Mouse (Mus musculus) limb, embryonic 14.5 days (tissue): ENCODE results near the gene Sec61b. TPM values are rescaled to one million over a fixed set of nuclear protein-coding genes. Genes with fewer than 3 reads are reported as not detected.

Experiments used
- ATAC-seq: fragments of 200-750 bp; cut with Nextera tagmentation; 2 replicates; pipeline ENCODE4 v1.8.0; 2017; ENCODE audit warnings: low read depth, moderate number of reproducible peaks, moderate TSS enrichment; ENCODE audit not compliant: low FRiP score
- DNase-seq: peaks from one replicate; pipeline ENCODE4 v3.0.0-alpha.2; 2015; ENCODE audit warnings: low spot score
- H3K27ac ChIP-seq: fragments of 300-500 bp; sonication (generic); replicated peaks from 2 replicates; pipeline ENCODE4 v1.5.1; 2014; ENCODE audit warnings: low read depth, mild to moderate bottlenecking, low read length, moderate library complexity, mixed read lengths
- H3K27me3 ChIP-seq: fragments of 300-500 bp; sonication (generic); 2 replicates; pipeline ENCODE4 v1.6.1; 2014; ENCODE audit warnings: low read length, mixed read lengths; ENCODE audit not compliant: control insufficient read depth, insufficient read depth
- H3K36me3 ChIP-seq: fragments of 300-500 bp; sonication (generic); 2 replicates; pipeline ENCODE4 v1.6.1; 2014; ENCODE audit warnings: mild to moderate bottlenecking, low read length, moderate library complexity, mixed read lengths; ENCODE audit not compliant: control insufficient read depth, insufficient read depth
- H3K4me1 ChIP-seq: fragments of 300-500 bp; sonication (generic); 2 replicates; pipeline ENCODE4 v1.6.1; 2014; ENCODE audit warnings: antibody characterized with exemption, low read length, mixed read lengths; ENCODE audit not compliant: control insufficient read depth, insufficient read depth
- H3K4me2 ChIP-seq: fragments of 300-500 bp; sonication (generic); replicated peaks from 2 replicates; pipeline ENCODE4 v1.6.1; 2014; ENCODE audit warnings: low read depth, mild to moderate bottlenecking, low read length, moderate library complexity; ENCODE audit not compliant: severe bottlenecking
- H3K4me3 ChIP-seq: fragments of 300-500 bp; sonication (generic); replicated peaks from 2 replicates; pipeline ENCODE4 v1.5.1; 2014; ENCODE audit warnings: low read length
- H3K9ac ChIP-seq: fragments of 300-500 bp; sonication (generic); 2 replicates; pipeline ENCODE4 v1.6.1; 2014; ENCODE audit warnings: mild to moderate bottlenecking, low read depth, low read length, moderate library complexity; ENCODE audit not compliant: severe bottlenecking
- H3K9me3 ChIP-seq: fragments of 300-500 bp; sonication (generic); 2 replicates; pipeline ENCODE4 v1.6.1; 2016; ENCODE audit warnings: low read length; ENCODE audit not compliant: control insufficient read depth
- POLR2A ChIP-seq: fragments of 200-500 bp; IDR thresholded peaks from 2 replicates; pipeline ENCODE4 v1.8.0; 2012; ENCODE audit warnings: inconsistent platforms, mild to moderate bottlenecking, moderate library complexity, borderline replicate concordance; ENCODE audit not compliant: insufficient read depth, insufficient read length; ENCODE audit errors: extremely low read depth
- WGBS: fragments of 180-500 bp; shearing (Covaris S2); extraction: QIAGEN DNeasy Blood & Tissue Kit; methylation state at CpG from one replicate; pipeline ENCODE4 v1.1.7; 2014; 5-methylcytosine and 5-hydroxymethylcytosine counted together
- polyA plus RNA-seq, 2 experiments: library from polyadenylated mRNA; depleted of rRNA in 1 of 2; stranded (reverse) in 1 of 2; unstranded in 1 of 2; fragments of >200 nt; fragmentation: Nextera tagmentation in 1 of 2; extraction: Ambion mirVana in 1 of 2; gene quantifications; 2 replicates each; pipeline versions ENCODE4 v1.2.1 to v1.2.3; 2012 to 2014

Sec61b gene
- polyA plus RNA-seq, 2 experiments = 421 to 473 TPM

DNA sequence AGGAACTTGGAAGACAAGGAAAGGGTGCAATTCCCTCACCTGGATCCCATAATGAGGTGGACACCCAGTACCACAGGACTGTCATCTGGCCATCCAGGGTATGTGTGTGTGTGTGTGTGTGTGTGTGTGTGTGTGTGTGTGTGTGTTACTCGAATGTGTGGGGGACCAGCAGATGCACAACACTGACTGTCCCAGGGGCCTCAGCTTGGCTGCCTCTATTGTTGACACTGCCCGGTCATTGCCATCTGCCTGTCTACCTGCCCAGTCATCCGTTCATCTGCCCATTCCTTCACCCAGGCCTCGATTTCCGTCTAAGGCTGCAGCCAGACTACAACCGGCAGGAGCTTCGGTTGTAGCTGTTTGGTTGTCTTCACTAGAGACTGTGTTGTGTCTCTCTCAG, 41.7 kb upstream of the Sec61b start:
- Histone ChIP-seq H3K27me3 (no peaks in the 10 kb centered on the region), H3K9ac (no peak overlapping the region), H3K4me3 (no peak overlapping the region), H3K4me1 (peaks cover 12% of the 10 kb centered on the region; the same call in 1 of the 2 replicates), H3K27ac (no peak overlapping the region), H3K9me3 (no peaks in the 10 kb centered on the region), H3K36me3 (no peaks in the 10 kb centered on the region), H3K4me2 (no peak overlapping the region)
- 91% methylated on average over 6 of the region's 7 CpGs for WGBS
- no peak for ATAC-seq
- DNase-seq = no peak
- no peak for TF ChIP-seq POLR2A

DNA sequence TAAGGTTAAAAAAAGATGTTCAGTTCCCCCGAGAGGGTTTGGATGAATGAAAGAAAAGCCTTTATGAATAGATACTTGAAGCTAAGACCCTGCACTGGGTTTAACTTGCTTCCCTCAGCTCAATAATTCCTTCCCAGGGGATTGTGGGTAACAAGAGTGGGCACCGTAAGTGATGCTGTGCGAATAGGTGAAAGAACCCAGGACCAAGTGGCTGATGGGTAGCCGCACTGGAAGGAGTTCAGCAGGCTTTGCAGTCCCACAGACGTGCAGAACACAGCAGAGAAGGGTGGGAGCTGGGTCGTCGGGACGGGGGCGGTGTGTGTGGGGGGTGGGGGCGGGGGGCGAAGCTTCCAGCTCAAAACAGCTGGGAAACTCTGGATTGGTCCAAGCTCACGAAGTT, 39.3 kb upstream of the Sec61b start:
- Histone ChIP-seq H3K27ac (no peak overlapping the region), H3K4me2 (no peak overlapping the region), H3K4me3 (no peak overlapping the region), H3K4me1 (peaks cover 12% of the 10 kb centered on the region; the same call in 1 of the 2 replicates), H3K27me3 (no peaks in the 10 kb centered on the region), H3K9ac (no peak overlapping the region), H3K36me3 (no peaks in the 10 kb centered on the region), H3K9me3 (no peaks in the 10 kb centered on the region)
- DNase-seq (no peak), ATAC-seq (no peak)
- TF ChIP-seq POLR2A = no peak
- 69% methylated on average over 12 of the region's 12 CpGs for WGBS

DNA sequence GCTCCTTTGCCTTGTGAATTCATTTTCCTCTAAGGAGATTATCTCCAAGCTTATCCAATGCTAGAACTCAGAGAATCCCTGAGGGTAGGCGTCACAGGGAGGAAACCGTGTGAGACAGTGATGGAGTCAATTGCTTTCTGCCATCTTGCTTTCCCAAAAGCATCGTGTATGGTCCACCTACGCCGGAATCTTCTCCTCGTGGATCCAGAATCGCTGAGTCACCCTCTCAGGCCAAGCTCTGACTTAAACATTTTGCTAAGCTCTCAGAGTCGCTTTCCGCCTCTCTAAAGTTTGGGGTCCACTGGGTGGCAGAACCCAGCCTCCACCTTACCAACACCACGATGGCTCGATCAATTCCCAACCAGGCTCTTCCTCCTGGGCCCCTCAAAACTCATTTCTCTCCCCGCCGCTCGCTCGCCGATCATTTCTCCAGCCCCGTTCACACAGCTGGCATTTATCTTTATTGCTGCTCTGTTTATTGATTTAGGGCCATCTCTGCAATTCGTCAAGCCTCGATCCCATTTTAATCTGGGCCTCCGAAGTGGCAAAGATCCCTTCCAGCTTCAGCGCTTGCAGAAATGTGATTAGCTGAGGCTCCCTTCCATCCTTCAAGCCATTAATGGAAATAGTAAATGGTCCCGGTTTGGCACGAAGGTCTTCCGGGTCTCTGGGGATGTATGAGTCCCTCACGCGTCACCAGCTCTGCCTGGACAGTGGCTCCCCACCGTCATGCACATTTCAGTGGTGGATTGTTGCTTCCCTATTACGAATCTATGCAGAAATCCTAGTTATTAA, 38.7 kb upstream of the Sec61b start:
- ATAC-seq = no peak
- no peaks in the 10 kb centered on the region for H3K36me3 ChIP-seq
- DNase-seq = no peak

DNA sequence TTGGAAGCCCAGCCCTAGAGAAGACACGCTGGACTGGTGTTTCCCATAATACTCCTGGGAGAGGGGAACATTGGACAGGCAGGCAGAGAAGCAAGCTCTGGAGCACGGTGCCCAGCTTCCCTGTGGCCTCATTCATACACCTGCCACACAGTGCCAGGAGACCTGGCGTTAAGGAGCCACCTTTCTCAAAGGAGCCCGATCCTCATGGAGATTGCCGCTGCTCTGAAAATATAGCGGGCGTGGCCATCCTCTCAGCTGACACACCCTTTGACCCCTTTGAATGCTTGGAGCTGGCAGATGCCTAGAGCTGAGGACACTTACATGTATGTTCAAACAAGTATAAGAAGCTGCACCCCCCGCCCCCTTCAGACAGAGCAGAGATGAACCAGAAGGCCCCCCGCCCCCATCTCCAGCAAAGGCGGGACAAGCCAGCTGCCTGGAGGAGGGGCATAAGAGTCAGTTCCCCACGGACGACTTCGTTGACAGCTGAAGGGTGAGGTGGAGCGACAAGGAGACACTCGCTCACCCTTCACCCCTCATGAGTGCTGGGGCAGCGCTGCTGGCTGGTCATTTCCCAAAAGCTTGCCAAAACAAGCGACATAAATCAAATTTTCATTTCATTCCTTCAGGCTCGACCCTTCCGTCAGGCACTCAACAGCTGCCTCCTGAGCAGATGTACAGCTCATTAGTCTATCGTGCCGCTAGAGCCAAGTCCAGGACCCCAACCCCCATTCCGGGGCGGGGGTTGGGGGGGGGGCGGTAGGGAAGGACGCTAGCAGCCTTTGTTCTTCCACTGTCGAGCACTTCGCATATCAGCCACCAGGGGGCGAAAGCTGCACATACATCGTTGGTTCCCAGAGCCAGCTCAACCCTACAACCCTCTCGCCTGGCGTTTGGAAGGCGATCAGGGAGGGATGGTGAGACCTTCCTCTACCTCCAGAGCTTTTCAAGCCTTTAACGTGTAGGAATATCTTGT, 36.8 kb upstream of the Sec61b start:
- peak overlapping the region; percentile 61 for H3K27ac ChIP-seq
- H3K27me3 ChIP-seq = no peaks in the 10 kb centered on the region
- ATAC-seq = peak; percentile 91
- peak; percentile 96 for DNase-seq
- WGBS = under 1% methylated on average over 33 of the region's 33 CpGs
- peaks cover 12% of the 10 kb centered on the region; the same call in 1 of the 2 replicates for H3K4me1 ChIP-seq
- H3K9me3 ChIP-seq = no peaks in the 10 kb centered on the region
- H3K4me3 ChIP-seq = peak overlapping the region; percentile 58
- 0 out of 2 replicates have a peak, but pooled peaks have one; percentile 31 for TF ChIP-seq POLR2A
- H3K9ac ChIP-seq = peak overlapping the region; percentile 86
- peak overlapping the region; percentile 98 for H3K4me2 ChIP-seq
- H3K36me3 ChIP-seq = no peaks in the 10 kb centered on the region

More for the DNA sequence above, 38.7 kb upstream of the Sec61b start:
- WGBS = 41% methylated on average over 28 of the region's 28 CpGs
- Histone ChIP-seq H3K4me3 (no peak overlapping the region), H3K9me3 (no peaks in the 10 kb centered on the region), H3K9ac (no peak overlapping the region), H3K4me1 (peaks cover 12% of the 10 kb centered on the region; the same call in 1 of the 2 replicates), H3K27me3 (no peaks in the 10 kb centered on the region), H3K4me2 (peak overlapping the region; percentile 16; the same call in 1 of the 2 replicates), H3K27ac (no peak overlapping the region)
- TF ChIP-seq POLR2A = no peak

DNA sequence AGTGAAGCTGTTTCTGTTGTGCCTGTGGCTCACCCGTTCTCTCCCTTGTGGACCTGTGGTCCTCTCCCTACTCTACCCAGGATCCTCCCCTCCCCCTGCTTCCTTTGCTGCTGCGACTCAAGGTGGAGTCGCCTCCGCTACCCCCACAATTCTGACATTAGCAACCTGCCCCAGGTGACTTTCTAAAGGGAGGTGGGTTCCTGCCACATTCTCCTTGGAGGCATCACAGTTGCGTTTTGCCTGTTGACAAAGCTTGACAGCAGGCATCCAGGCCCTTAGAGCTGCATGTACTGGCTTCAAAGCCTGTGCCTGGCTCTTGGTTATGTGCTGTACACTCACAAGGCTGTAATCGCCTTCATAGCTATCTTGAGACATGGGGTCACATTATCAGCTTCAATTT, 35.5 kb upstream of the Sec61b start:
- 79% methylated on average over 6 of the region's 6 CpGs for whole genome bisulfite sequencing

More for the DNA sequence above, 35.5 kb upstream of the Sec61b start:
- no peaks in the 10 kb centered on the region for H3K27me3 ChIP-seq
- DNase-seq (no peak), ATAC-seq (no peak)
- no peaks in the 10 kb centered on the region for H3K9me3 ChIP-seq
- no peak overlapping the region for H3K4me3 ChIP-seq
- no peak overlapping the region for H3K4me2 ChIP-seq
- H3K4me1 ChIP-seq = peaks cover 12% of the 10 kb centered on the region; the same call in 1 of the 2 replicates
- no peak overlapping the region for H3K27ac ChIP-seq
- H3K9ac ChIP-seq = no peak overlapping the region
- no peaks in the 10 kb centered on the region for H3K36me3 ChIP-seq
- TF ChIP-seq POLR2A = no peak
